Mouse (Mus musculus) ES-E14 (cell line): ENCODE measurements at regions not wholly inside any gene's neighbourhood (a gene's known extent, or its start where the extent isn't known, plus 50 kb on each side); places are given as distances from the start of the nearest gene placed in this dataset.

Source experiments
- CHD2 ChIP-seq: IDR thresholded peaks from 2 replicates; pipeline ENCODE4 v1.6.1; 2014; ENCODE audit warnings: mild to moderate bottlenecking, low read depth, low read length, inconsistent platforms
- HCFC1 ChIP-seq: IDR thresholded peaks from 2 replicates; pipeline ENCODE4 v1.6.1; 2012; ENCODE audit warnings: low read length, inconsistent platforms, borderline replicate concordance; ENCODE audit not compliant: insufficient read depth
- MAFK ChIP-seq: IDR thresholded peaks from 2 replicates; pipeline ENCODE4 v1.6.1; 2014; ENCODE audit warnings: mild to moderate bottlenecking, low read depth, low read length, inconsistent platforms; ENCODE audit not compliant: insufficient read depth
- ZC3H11A ChIP-seq: IDR thresholded peaks from 2 replicates; pipeline ENCODE4 v1.6.1; 2012; ENCODE audit warnings: low read depth, mild to moderate bottlenecking, inconsistent platforms, low read length, borderline replicate concordance
- ZNF384 ChIP-seq: IDR thresholded peaks from 2 replicates; pipeline ENCODE4 v1.6.1; 2012; ENCODE audit warnings: low read depth, low read length, inconsistent platforms

GRCm38 (mm10) chr1:42309251-42309650 is 386.3 kb upstream of the Pou3f3 start:
- TF ChIP-seq MAFK (no peak), CHD2 (no peak), ZC3H11A (no peak), HCFC1 (no peak), ZNF384 (no peak)
